Mouse (Mus musculus) megakaryocyte-erythroid progenitor cell, adult 5-6 weeks (primary cell): ENCODE measurements at regions not wholly inside any gene's neighbourhood (a gene's known extent, or its start where the extent isn't known, plus 50 kb on each side); places are given as distances from the start of the nearest gene placed in this dataset.
"Not testable (repeated sequence)": the region's sequence is repeated elsewhere in the genome, so short reads cannot be mapped to it uniquely, and the experiment has no call there.

Experiments used
- ATAC-seq: replicated peaks from 2 replicates; pipeline ENCODE4 v1.8.0; 2016; ENCODE audit warnings: mild to moderate bottlenecking, inconsistent platforms; ENCODE audit not compliant: severe bottlenecking, poor library complexity, low FRiP score, low TSS enrichment

DNA sequence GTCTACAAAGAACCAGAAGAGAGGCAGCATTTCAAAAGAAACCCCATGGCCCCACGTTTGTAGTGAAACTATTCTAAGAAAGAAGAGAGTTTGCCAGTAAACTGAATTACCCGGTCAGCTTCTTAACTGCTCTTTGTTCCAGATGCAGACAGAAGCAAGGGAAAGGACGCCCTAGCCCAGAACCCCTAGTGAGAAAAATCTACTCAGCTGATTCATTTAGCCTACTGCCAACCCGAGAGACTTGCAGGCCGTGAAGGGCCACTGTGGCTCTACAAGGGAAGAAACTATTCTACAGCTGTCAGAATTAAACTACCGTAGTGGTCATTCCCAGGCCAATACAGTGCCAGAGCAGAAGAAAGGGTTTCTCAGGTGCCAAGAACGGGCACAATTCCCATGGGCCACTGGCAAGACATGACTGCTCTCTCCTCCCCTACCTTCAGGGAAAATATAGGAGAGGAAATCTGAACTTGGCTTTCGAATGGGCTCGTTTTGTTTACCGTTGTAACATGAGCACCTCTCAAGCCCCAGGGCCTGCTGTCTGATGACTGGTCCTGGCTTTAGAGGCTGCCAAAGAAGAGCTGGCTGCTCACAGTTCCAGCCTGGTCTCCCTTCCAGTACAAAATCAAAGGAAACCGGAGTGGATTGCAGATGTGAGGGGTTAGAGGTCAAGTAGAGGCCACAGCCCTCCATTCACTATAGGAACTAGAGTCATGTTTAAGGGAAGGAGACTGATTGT lies 111.7 kb upstream of the Dlg1 start:
- ATAC-seq: no peak

DNA sequence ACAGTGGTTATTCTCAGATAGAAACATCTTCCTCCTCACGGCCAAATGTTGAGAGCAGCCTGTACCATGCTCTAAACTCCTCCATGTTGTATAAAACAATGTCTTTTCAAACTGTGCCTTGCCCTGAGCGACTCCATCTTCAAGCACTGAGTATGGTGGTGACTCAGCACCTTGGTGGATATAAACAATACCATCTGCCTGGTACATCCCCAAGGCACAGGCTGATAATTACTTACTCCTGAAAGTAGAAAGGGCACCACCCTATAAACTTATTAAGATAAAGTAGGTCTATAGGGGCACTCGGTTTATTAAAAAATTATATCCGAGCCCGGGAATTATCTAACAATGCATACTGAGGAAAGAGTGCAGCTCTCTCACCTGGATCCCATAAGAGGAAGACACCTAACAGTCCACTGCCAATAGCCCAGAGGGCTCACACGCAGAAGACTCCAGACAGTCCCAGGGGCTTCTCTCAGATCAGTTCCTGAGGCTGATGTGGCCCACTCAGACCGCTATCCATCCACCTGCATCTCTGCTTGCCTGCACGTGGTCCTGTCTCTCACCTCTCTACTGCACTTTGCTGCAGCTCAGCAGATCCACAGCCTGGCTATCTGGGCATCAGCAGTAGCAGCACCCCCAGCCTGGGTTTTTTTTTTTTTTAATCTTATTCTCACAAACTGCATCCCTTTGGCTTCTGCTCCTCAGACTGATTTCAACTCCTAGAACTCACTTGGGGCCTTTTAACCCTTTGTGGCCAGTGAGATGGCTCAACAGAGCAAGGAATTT lies 109.7 kb upstream of the Dlg1 start:
- peak; percentile 87 for ATAC-seq

- no peak for ATAC-seq
Measured at GRCm38 (mm10) chr16:31560426-31560825, 102.8 kb upstream of the Dlg1 start.

DNA sequence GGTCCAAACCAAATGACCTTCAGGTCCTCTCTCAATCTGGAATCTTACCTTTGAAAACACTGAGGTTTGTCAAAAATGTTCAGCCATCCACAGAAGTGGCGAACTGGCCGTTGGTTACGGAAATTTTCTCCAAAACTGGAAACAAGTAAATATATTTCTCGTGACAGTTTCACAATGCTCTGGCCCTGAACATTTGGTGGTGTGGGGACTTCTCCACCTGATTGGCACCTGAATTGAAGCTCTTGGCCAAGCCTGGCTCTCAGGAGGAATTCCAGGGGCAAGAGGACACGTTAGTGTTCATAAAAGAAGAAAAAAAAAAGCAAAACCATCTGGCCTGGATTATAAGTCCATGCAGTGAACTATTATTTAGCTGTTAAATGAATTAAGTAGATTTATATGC lies 98.3 kb upstream of the Dlg1 start:
- no peak for ATAC-seq

DNA sequence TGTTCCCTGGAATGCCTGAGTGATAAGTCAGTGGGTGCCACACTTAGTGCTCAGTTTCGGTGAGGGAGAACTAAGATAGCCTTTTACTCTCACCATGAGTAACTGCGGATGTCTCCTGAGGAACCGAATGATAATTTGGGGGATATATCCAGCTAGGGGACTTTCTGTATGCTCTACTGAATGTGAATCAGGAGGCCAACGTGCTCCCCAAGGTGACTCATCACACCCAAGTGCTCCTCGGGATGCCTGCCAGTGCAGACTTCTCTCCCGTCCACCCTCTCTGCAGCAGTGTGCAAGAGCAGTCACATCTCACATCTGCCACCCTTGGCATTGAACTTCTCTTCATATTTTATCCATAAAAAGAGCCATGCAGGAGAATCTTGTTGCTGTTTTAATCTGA lies 94.9 kb upstream of the Dlg1 start:
- no peak for ATAC-seq

DNA sequence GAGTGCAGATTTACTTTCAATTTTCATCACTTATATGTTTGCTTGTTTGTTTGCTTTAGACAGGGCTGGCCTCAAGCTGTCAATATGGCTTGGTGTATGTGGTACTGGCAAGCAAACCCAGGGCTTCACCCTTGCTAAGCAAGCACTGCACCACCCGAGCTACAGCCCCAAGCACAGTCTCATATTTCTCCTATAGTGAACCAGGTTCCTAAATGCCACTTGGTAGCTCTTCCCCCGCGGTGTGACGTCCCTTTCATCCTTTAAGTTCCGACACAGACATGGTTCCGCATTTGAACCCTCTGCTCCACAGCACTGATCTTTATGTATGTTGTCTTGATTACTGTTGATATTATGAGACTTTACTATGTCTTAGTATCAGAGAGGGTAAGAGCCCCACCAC lies 93.4 kb upstream of the Dlg1 start:
- ATAC-seq: no peak

- no peak for ATAC-seq
Measured at GRCm38 (mm10) chr16:31570311-31571139, 92.7 kb upstream of the Dlg1 start.

- not testable (repeated sequence) for ATAC-seq
Measured at GRCm38 (mm10) chr16:31573833-31574232, 89.4 kb upstream of the Dlg1 start.

DNA sequence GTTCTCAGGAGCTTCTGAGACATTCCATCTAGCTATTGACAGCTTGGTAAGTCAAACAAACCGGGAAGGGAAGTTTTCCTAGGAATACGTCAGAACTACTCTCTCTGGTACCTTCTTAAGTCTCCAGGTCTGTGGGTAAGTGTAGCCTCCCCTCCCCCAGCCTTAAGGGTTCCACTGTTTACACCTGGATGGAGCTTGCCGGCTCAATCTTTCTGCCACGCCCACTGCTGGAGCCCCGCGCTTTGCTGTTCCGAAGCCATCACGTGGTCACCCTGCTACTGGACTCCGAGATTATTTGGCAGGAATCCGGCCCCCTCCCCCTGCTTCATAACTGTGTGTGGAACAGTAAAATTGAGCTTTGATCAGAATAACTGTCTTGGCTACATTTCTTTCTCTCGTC lies 87.6 kb upstream of the Dlg1 start:
- not testable (repeated sequence) for ATAC-seq

GRCm38 (mm10) chr16:31576422-31576821 lies 86.8 kb upstream of the Dlg1 start:
- ATAC-seq: no peak

GRCm38 (mm10) chr16:31577347-31577746 lies 85.9 kb upstream of the Dlg1 start:
- no peak for ATAC-seq

DNA sequence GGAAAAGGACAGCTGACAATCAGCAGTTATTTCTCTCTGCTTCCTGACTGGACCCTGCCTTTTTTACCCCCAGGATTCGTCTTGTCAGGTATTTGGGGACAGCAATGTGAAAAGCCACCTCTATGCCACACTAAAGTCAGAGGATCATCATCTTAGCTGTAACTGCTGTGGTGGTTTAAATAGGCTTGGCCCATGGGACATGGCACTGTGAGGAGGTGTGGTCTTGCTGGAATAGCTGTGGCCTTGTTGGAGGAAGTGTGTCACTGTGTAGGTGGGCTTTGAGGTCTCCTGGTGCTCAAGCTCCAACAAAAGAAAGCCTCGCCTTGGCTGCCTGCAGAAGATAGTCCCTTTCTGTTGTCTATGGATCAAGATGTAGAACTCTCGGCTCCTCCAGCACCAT lies 83.9 kb upstream of the Dlg1 start:
- ATAC-seq: no peak

DNA sequence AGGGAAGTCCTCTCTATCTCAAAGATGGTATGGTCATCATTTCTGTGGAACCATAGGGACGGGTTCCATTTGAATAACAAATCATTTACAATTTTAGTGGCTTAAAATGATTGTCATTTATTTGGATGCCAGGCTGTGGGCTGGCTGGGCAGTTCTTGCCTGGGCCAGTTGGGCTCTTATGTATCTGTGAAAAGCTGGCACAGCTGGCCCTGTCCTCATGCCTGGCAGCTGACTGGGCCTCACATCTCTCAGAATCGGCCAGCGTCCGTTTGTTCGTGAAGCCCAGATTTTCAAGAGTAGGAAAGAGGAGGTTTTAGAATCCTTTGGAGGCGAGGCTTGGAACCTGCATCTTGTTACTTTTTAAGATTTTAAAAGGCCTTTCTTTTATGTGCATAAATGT lies 82.5 kb upstream of the Dlg1 start:
- no peak for ATAC-seq

DNA sequence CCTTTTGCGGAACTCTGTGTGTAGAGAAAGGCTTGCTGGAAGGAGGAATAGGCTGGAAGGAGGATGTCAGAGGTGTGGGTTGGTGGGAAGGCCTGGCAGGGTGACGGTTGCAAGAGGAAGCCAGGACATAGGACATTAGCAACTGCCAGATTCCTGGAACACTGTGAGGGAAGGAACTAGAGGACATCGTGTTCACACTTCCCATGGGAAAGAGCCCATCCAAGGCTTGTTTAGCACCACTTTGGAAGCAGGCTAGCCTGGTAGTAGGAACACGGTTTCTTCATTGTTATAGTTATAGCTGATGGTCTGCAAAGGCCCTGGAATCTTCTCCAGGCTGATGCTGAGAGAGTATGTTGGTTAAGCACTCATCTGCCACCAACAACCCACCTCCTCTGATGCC lies 80.4 kb upstream of the Dlg1 start:
- no peak for ATAC-seq

GRCm38 (mm10) chr16:31583627-31584026 lies 79.6 kb upstream of the Dlg1 start:
- ATAC-seq: no peak

GRCm38 (mm10) chr16:31584216-31584823 lies 78.9 kb upstream of the Dlg1 start:
- ATAC-seq: no peak

DNA sequence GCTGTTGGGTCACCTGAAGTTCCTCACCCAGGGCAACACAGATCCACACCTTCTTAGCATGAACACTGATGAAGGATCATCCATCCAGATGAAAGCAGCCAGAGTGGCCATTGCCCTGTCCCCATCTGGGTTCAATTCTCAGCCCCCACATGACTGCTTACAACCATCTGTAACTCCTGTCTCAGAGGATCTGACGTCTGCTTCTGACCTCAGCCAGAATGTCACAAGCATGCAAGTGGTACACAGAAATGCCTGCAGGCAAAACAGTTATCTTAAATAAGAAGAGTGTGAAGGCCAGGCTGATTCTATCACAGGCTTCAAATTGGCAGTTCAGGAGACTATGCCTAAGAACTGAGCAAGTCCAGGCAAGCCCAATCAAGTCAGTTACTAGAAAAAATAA lies 76.2 kb upstream of the Dlg1 start:
- no peak for ATAC-seq

DNA sequence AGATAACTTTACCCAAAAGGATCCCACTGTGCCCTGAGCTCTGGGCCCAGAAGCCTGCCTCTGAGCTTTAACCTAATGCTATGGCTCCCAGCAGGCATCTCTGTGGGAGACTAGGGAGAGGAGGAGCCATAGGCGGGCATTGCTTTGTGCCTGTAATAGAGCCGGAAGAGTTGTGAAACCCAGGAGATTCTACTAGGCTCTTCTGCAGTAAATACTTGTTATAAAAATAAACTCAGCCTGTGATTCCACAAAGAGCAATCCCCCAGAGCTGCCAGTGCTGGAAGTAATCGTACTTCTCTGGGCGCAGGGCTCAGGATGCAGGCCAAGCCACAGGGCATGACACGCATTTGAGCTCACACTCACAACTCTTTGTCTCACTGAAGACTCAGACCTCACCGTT lies 73.7 kb upstream of the Dlg1 start:
- ATAC-seq: no peak

DNA sequence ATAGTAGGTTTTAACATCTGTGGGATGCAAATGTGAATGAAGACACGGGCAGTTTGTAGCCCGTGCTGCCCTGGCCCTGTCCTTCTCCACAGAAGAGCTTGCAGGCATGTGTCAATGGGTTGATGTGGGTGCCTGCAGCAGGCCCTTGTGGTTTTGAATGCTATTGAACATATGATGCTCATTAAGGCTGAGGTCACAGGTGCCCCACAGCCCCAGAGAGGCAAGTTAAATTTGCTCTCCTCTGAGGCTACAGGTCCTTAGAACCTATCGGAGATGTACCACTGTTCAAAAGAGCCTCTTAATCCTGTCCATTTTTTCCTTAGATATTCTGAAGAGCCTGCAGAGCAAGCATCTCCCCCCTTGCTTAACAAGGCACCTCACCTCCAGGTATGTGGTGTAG lies 71.7 kb upstream of the Dlg1 start:
- no peak for ATAC-seq
